Mouse (Mus musculus): ENCODE data around the gene Them5.

DNA sequence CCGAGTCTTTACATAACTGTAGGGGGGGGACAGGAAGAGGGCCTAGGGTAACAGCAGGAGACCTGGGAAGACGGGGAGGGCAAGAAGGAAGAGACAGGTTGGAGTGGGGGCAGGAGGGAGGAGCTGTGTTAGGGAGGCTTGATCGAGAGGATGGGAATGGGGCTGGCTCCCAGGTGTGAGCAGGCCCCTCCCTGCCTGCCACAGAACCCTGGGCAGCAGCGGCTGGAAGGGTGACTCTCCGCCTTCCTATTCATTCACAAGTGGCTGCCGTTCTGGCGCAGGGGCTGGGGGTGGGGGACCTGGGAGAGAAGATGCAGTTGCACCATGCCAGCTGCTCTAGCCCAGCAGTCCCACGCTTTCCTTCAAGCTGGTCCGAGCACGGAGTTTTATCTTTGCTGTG is 31.2 kb downstream of the Them5 start:
- no peak for TF ChIP-seq GATA1 (IDR thresholded peaks at IDR 0.05; ENCODE audit: low read length)
- TF ChIP-seq TAL1 (IDR thresholded peaks at IDR 0.05; ENCODE audit: low read length), result no peak
